Mouse (Mus musculus): Measurements from ENCODE around the gene Fam102b.

- TF ChIP-seq EP300 (IDR thresholded peaks at IDR 0.05; ENCODE audit: low read depth) (no peak), CTCF (IDR thresholded peaks at IDR 0.05; ENCODE audit: low read depth) (no peak)
Measured at GRCm38 (mm10) chr3:108957976-108958375, 69.4 kb downstream of the Fam102b start.

Measured in liver, embryonic 14.5 days (tissue).